Mouse (Mus musculus) midbrain, embryonic 15.5 days (tissue): Measurements from ENCODE around the gene Gm49366. TPM values are rescaled to one million over a fixed set of nuclear protein-coding genes. Genes with fewer than 3 reads are reported as not detected.
A peak's percentile ranks its signal among the peaks of the same experiment; 100 is the strongest.
"Not testable (repeated sequence)": the region's sequence is repeated elsewhere in the genome, so short reads cannot be mapped to it uniquely, and the experiment has no call there.

Experiments
- ATAC-seq: fragments of 200-750 bp; cut with Nextera tagmentation; replicated peaks from 2 replicates; pipeline ENCODE4 v1.8.0; 2017; ENCODE audit warnings: moderate TSS enrichment
- H3K27ac ChIP-seq: fragments of 300-500 bp; sonication (generic); 2 replicates; pipeline ENCODE4 v1.5.1; 2015; ENCODE audit warnings: mild to moderate bottlenecking, inconsistent platforms
- H3K27me3 ChIP-seq: fragments of 300-500 bp; sonication (generic); replicated peaks from 2 replicates; pipeline ENCODE4 v1.6.1; 2015; ENCODE audit warnings: inconsistent platforms
- H3K36me3 ChIP-seq: fragments of 300-500 bp; sonication (generic); replicated peaks from 2 replicates; pipeline ENCODE4 v1.6.1; 2015; ENCODE audit warnings: inconsistent platforms
- H3K4me1 ChIP-seq: fragments of 300-500 bp; sonication (generic); 2 replicates; pipeline ENCODE4 v1.6.1; 2015; ENCODE audit warnings: inconsistent platforms
- H3K4me2 ChIP-seq: fragments of 300-500 bp; sonication (generic); 2 replicates; pipeline ENCODE4 v1.6.1; 2015; ENCODE audit warnings: inconsistent platforms, mild to moderate bottlenecking, moderate library complexity
- H3K4me3 ChIP-seq: fragments of 300-500 bp; sonication (generic); 2 replicates; pipeline ENCODE4 v1.5.1; 2015; ENCODE audit warnings: mild to moderate bottlenecking, inconsistent platforms
- H3K9ac ChIP-seq: fragments of 300-500 bp; sonication (generic); 2 replicates; pipeline ENCODE4 v1.6.1; 2015; ENCODE audit warnings: mild to moderate bottlenecking, inconsistent platforms
- H3K9me3 ChIP-seq: fragments of 300-500 bp; sonication (generic); 2 replicates; pipeline ENCODE4 v1.6.1; 2016; ENCODE audit warnings: inconsistent platforms
- WGBS: fragments of 180-500 bp; shearing (Covaris S2); methylation state at CpG from one replicate; pipeline ENCODE4 v1.1.7; 2015; ENCODE audit warnings: mixed read lengths; 5-methylcytosine and 5-hydroxymethylcytosine counted together
- polyA plus RNA-seq: library from polyadenylated mRNA; unstranded; fragments of >200 nt; fragmentation: Nextera tagmentation; extraction: Ambion mirVana; gene quantifications from 2 replicates; pipeline ENCODE4 v1.2.1, GENCODE M21; 2015

The Gm49366 gene
- polyA plus RNA-seq, 1 experiment from 2014 or later = not detected

GRCm38 (mm10) chr12:84067752-84068151, 29.0 kb downstream of the Gm49366 start:
- Histone ChIP-seq H3K9ac (no peak overlapping the region), H3K4me3 (no peak overlapping the region), H3K27ac (no peak overlapping the region), H3K36me3 (no peaks in the 10 kb centered on the region), H3K27me3 (peaks cover 19% of the 10 kb centered on the region), H3K4me2 (no peak overlapping the region), H3K4me1 (no peaks in the 10 kb centered on the region), H3K9me3 (no peaks in the 10 kb centered on the region)
- 85% methylated on average over 4 of the region's 4 CpGs for WGBS
- ATAC-seq = no peak

- no peaks in the 10 kb centered on the region for H3K4me1 ChIP-seq
- no peak overlapping the region for H3K4me3 ChIP-seq
- WGBS = 50% methylated on average over 8 of the region's 8 CpGs
- no peak overlapping the region for H3K27ac ChIP-seq
- peaks cover 19% of the 10 kb centered on the region for H3K27me3 ChIP-seq
- no peaks in the 10 kb centered on the region for H3K9me3 ChIP-seq
- ATAC-seq = no peak
- no peak overlapping the region for H3K9ac ChIP-seq
- H3K4me2 ChIP-seq = no peak overlapping the region
- no peaks in the 10 kb centered on the region for H3K36me3 ChIP-seq
These were observed 29.6 kb downstream of the Gm49366 start for GRCm38 (mm10) chr12:84068296-84068695.

GRCm38 (mm10) chr12:84068986-84069385, 30.3 kb downstream of the Gm49366 start, which contains the start of gene Acot5:
Gene Acot5, plus strand, starts transcription at chr12:84069325.
- no peak for ATAC-seq
- Histone ChIP-seq H3K27ac (no peak within 1 kb of the TSS), H3K4me2 (peak within 1 kb of the TSS; percentile 58), H3K9ac (peak within 1 kb of the TSS; percentile 24; the same call in 1 of the 2 replicates), H3K4me3 (peak within 1 kb of the TSS; percentile 43), H3K36me3 (no peaks in the 10 kb centered on the region), H3K4me1 (no peaks in the 10 kb centered on the region), H3K9me3 (no peaks in the 10 kb centered on the region), H3K27me3 (peaks cover 19% of the 10 kb centered on the region)
- WGBS = 60% methylated on average over 9 of the region's 9 CpGs

DNA sequence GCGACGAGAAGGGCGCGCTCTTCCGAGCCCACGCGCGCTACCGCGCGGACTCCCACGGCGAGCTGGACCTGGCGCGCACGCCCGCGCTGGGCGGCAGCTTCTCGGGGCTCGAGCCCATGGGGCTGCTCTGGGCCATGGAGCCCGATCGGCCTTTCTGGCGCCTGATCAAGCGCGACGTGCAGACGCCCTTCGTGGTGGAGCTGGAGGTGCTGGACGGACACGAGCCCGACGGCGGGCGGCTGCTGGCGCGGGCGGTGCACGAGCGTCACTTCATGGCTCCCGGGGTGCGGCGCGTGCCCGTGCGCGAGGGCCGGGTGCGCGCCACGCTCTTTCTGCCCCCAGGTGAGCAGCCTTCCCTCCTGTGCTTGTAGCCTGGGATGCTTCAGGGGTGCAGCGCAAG, 30.8 kb downstream of the Gm49366 start:
- not testable (repeated sequence) for H3K9me3 ChIP-seq, H3K4me1 ChIP-seq, ATAC-seq, H3K36me3 ChIP-seq, H3K27ac ChIP-seq
- under 1% methylated on average over 47 of the region's 52 CpGs for WGBS
- Histone ChIP-seq H3K9ac (peak overlapping the region; percentile 24; the same call in 1 of the 2 replicates), H3K4me2 (peak overlapping the region; percentile 58), H3K4me3 (peak overlapping the region; percentile 43), H3K27me3 (peaks cover 19% of the 10 kb centered on the region)

GRCm38 (mm10) chr12:84071696-84072095, 33.0 kb downstream of the Gm49366 start:
- H3K4me1 ChIP-seq = no peaks in the 10 kb centered on the region
- no peak overlapping the region for H3K27ac ChIP-seq
- WGBS = 90% methylated on average over 2 of the region's 2 CpGs
- no peak overlapping the region for H3K9ac ChIP-seq
- H3K36me3 ChIP-seq = no peaks in the 10 kb centered on the region
- no peak overlapping the region for H3K4me2 ChIP-seq
- H3K27me3 ChIP-seq = peaks cover 19% of the 10 kb centered on the region
- no peak overlapping the region for H3K4me3 ChIP-seq
- no peaks in the 10 kb centered on the region for H3K9me3 ChIP-seq
- no peak for ATAC-seq

DNA sequence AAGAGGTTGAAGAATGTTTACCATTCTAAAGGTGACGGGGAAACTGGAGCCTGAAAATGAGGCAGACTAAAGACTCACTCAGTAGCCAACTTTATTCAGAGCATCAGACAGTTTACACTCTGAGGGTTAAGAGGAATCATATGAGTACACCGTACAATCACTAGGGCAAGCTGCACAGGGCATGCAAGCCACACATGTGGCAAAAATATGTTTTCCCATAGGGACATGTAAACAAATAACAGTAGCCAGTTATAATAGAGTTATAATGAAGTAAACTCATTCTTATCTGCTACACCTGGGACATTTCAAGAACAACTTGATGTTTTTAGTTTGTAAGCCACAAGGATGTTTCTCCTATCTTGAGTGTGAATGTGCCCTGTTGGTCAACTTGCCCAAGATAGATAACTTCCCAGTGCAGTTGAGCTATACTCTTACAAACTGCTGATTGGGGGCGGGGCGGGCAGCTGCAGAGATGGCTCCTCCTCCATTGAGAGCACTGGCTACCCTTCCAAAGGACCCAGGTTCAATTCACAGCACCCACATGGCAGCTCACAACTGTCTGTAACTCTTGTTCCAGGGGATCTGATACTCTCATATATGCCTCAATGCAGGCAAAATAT, 38.7 kb downstream of the Gm49366 start:
- no peaks in the 10 kb centered on the region for H3K36me3 ChIP-seq
- H3K9me3 ChIP-seq = no peaks in the 10 kb centered on the region
- no peak overlapping the region for H3K9ac ChIP-seq
- no peak overlapping the region for H3K4me3 ChIP-seq
- no peak overlapping the region for H3K27ac ChIP-seq
- no peak overlapping the region for H3K4me2 ChIP-seq
- no peak for ATAC-seq
- WGBS = 86% methylated on average over 4 of the region's 4 CpGs
- no peaks in the 10 kb centered on the region for H3K4me1 ChIP-seq
- no peaks in the 10 kb centered on the region for H3K27me3 ChIP-seq

- Histone ChIP-seq H3K27ac (no peak overlapping the region), H3K9me3 (no peaks in the 10 kb centered on the region), H3K27me3 (no peaks in the 10 kb centered on the region), H3K4me3 (no peak overlapping the region), H3K36me3 (no peaks in the 10 kb centered on the region), H3K4me1 (no peaks in the 10 kb centered on the region), H3K9ac (no peak overlapping the region), H3K4me2 (no peak overlapping the region)
- no peak for ATAC-seq
- 88% methylated on average over 2 of the region's 2 CpGs for WGBS
These were observed 45.1 kb downstream of the Gm49366 start for GRCm38 (mm10) chr12:84083842-84084241.

- Histone ChIP-seq H3K27ac (no peak overlapping the region), H3K9me3 (0 out of 2 replicates have a peak, but pooled peaks cover under 1% of the 10 kb centered on the region), H3K4me3 (no peak overlapping the region), H3K36me3 (no peaks in the 10 kb centered on the region), H3K27me3 (no peaks in the 10 kb centered on the region), H3K4me2 (no peak overlapping the region), H3K4me1 (no peaks in the 10 kb centered on the region), H3K9ac (no peak overlapping the region)
- 91% methylated on average over 4 of the region's 4 CpGs for WGBS
- ATAC-seq = no peak
These were observed 45.8 kb downstream of the Gm49366 start for GRCm38 (mm10) chr12:84084581-84084980.

- not testable (repeated sequence) for H3K9me3 ChIP-seq, H3K27ac ChIP-seq, H3K4me1 ChIP-seq, H3K4me2 ChIP-seq, H3K27me3 ChIP-seq, ATAC-seq, H3K9ac ChIP-seq, H3K4me3 ChIP-seq, H3K36me3 ChIP-seq
- 84% methylated on average over 5 of the region's 5 CpGs for WGBS
These were observed 55.9 kb downstream of the Gm49366 start for GRCm38 (mm10) chr12:84094666-84095065.

GRCm38 (mm10) chr12:84099605-84100004, 60.9 kb downstream of the Gm49366 start:
- no peak overlapping the region for H3K4me3 ChIP-seq
- no peak overlapping the region for H3K9ac ChIP-seq
- H3K27me3 ChIP-seq = no peaks in the 10 kb centered on the region
- peaks cover 7% of the 10 kb centered on the region for H3K4me1 ChIP-seq
- H3K36me3 ChIP-seq = no peaks in the 10 kb centered on the region
- 99% methylated on average over 2 of the region's 2 CpGs for WGBS
- H3K9me3 ChIP-seq = no peaks in the 10 kb centered on the region
- H3K27ac ChIP-seq = no peak overlapping the region
- ATAC-seq = no peak
- H3K4me2 ChIP-seq = no peak overlapping the region

DNA sequence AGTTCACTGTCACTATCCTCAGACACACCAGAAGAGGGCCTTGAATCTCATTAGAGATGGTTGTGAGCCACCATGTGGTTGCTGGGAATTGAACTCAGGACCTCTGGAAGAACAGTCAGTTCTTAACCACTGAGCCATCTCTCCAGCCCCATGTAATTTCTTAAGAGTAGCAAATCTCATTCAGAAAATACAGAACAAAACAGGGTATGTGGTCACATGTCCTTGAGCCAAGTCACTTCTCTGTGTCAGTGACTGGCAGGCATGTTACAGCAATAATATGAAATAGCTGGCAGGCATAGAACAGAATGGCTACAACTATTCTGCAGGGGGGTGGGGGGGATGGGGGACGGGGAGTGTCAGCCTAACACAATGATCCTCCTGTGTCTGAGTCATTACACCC, 61.3 kb downstream of the Gm49366 start:
- no peak for ATAC-seq
- peak overlapping the region; percentile 74 for H3K4me2 ChIP-seq
- no peak overlapping the region for H3K9ac ChIP-seq
- no peak overlapping the region for H3K4me3 ChIP-seq
- H3K4me1 ChIP-seq = peaks cover 7% of the 10 kb centered on the region
- WGBS = 43% methylated on average over 1 of the region's 1 CpGs
- H3K27ac ChIP-seq = no peak overlapping the region
- H3K27me3 ChIP-seq = no peaks in the 10 kb centered on the region
- H3K9me3 ChIP-seq = no peaks in the 10 kb centered on the region
- H3K36me3 ChIP-seq = no peaks in the 10 kb centered on the region

GRCm38 (mm10) chr12:84100604-84101492, 62.1 kb downstream of the Gm49366 start, which contains the start of gene Acot6:
Gene Acot6, plus strand, starts transcription at chr12:84100654.
- Histone ChIP-seq H3K9ac (peak within 1 kb of the TSS; percentile 61), H3K27ac (peak within 1 kb of the TSS; percentile 72), H3K4me2 (peak within 1 kb of the TSS; percentile 74), H3K4me3 (peak within 1 kb of the TSS; percentile 57)
- not testable (repeated sequence) for H3K36me3 ChIP-seq, H3K4me1 ChIP-seq, H3K9me3 ChIP-seq, H3K27me3 ChIP-seq
- ATAC-seq = peak; percentile 81
- under 1% methylated on average over 80 of the region's 80 CpGs for WGBS
